Mouse (Mus musculus): ENCODE data around the gene Ifit2. TPM values are rescaled to one million over a fixed set of nuclear protein-coding genes. Genes with fewer than 3 reads are reported as not detected.

Gene Ifit2
- polyA plus RNA-seq, 1 experiment from 2014 or later, result 12.0 TPM

DNA sequence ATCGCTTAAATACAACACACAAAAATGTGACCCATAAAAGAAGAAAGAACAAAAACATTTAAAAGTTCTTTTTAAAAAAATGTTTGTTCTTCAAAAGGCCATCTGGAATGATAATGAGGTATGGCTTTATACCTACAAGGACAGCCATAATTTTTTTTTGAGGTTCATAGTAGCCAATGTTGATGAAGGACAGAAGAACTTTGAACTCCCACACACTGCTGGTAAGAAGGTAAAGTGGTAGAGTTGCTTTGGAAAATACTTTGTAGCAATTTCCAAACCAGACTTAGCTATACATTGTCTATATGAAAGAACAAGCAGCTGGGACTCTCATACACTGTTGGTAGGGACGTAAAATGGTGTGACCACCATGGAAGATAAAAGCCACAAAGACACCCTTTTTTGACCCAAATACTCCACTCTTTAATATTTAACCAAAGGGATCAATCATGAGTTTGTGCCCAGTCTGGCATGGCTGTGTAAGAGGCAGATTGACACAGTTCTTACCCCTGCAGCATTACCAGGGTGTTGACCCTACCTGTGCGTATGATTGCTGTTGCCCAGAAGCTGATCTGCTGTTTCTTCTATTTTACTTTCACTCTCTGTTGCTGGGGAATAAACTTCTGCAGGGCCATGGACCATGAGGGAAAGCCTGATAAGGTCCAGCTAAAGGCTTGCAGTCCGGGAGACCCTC lies 18.3 kb upstream of the Ifit2 start:
- H3K9me3 ChIP-seq (replicated peaks; ENCODE audit: low read length), result no peaks in the 10 kb centered on the region
- TF ChIP-seq CTCF (IDR thresholded peaks at IDR 0.05; ENCODE audit: low read depth), result no peak
- H3K27ac ChIP-seq, result no peak overlapping the region
- H3K4me1 ChIP-seq (replicated peaks; ENCODE audit: insufficient read depth, low read length), result no peaks in the 10 kb centered on the region
- WGBS, result 85% methylated on average over 4 of the region's 4 CpGs
- H3K4me3 ChIP-seq (replicated peaks; ENCODE audit: low read depth, low read length), result no peak overlapping the region
- no peak overlapping the region for H3K4me2 ChIP-seq (ENCODE audit: low read length)
- no peak for DNase-seq (ENCODE audit: low spot score)
- ATAC-seq (replicated peaks; ENCODE audit: low FRiP score, low read depth), result no peak
- no peaks in the 10 kb centered on the region for H3K36me3 ChIP-seq (ENCODE audit: insufficient read depth, low read length)
- no peaks in the 10 kb centered on the region for H3K27me3 ChIP-seq (ENCODE audit: insufficient read depth, low read length)
- no peak overlapping the region for H3K9ac ChIP-seq (ENCODE audit: low read depth, low read length)

- H3K27ac ChIP-seq, result no peak overlapping the region
- TF ChIP-seq CTCF (IDR thresholded peaks at IDR 0.05; ENCODE audit: low read depth), result no peak
- no peaks in the 10 kb centered on the region for H3K27me3 ChIP-seq (ENCODE audit: insufficient read depth, low read length)
- WGBS, result 72% methylated on average over 1 of the region's 1 CpGs
- H3K36me3 ChIP-seq (ENCODE audit: insufficient read depth, low read length), result no peaks in the 10 kb centered on the region
- H3K9ac ChIP-seq (ENCODE audit: low read depth, low read length), result no peak overlapping the region
- DNase-seq (ENCODE audit: low spot score), result no peak
- no peaks in the 10 kb centered on the region for H3K4me1 ChIP-seq (replicated peaks; ENCODE audit: insufficient read depth, low read length)
- H3K4me3 ChIP-seq (replicated peaks; ENCODE audit: low read depth, low read length), result no peak overlapping the region
- H3K9me3 ChIP-seq (replicated peaks; ENCODE audit: low read length), result no peaks in the 10 kb centered on the region
- ATAC-seq (replicated peaks; ENCODE audit: low FRiP score, low read depth), result no peak
- no peak overlapping the region for H3K4me2 ChIP-seq (ENCODE audit: low read length)
Observed at GRCm38 (mm10) chr19:34539422-34539821, 11.1 kb upstream of the Ifit2 start.

GRCm38 (mm10) chr19:34546211-34546610 lies 4.3 kb upstream of the Ifit2 start:
- Histone ChIP-seq H3K4me2 (ENCODE audit: low read length) (no peak overlapping the region), H3K9ac (ENCODE audit: low read depth, low read length) (no peak overlapping the region), H3K27ac (no peak overlapping the region), H3K4me3 (replicated peaks; ENCODE audit: low read depth, low read length) (no peak overlapping the region), H3K4me1 (replicated peaks; ENCODE audit: insufficient read depth, low read length) (no peaks in the 10 kb centered on the region), H3K9me3 (replicated peaks; ENCODE audit: low read length) (no peaks in the 10 kb centered on the region), H3K27me3 (ENCODE audit: insufficient read depth, low read length) (no peaks in the 10 kb centered on the region), H3K36me3 (ENCODE audit: insufficient read depth, low read length) (no peaks in the 10 kb centered on the region)
- ATAC-seq (replicated peaks; ENCODE audit: low FRiP score, low read depth) (no peak), DNase-seq (ENCODE audit: low spot score) (no peak)
- 89% methylated on average over 4 of the region's 4 CpGs for WGBS
- no peak for TF ChIP-seq CTCF (IDR thresholded peaks at IDR 0.05; ENCODE audit: low read depth)

DNA sequence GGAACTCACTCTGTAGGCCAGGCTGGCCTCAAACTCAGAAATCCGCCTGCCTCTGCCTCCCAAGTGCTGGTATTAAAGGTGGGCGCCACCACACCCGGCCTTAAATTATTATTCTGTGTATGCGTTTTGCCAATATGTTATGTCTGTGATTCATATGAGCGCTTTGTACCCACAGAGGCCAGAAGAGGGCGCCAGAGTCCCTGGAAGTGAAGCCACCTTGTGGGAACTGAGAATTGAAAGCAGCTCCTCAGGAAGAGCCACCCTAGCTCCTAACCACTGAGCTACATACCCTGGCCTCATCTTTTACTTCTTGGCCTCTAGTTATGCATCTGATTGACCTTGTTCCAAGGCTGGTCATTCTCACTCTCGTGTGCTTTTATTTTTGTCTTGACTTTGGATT lies 2.5 kb upstream of the Ifit2 start:
- H3K4me3 ChIP-seq (replicated peaks; ENCODE audit: low read depth, low read length), result no peak overlapping the region
- 29% methylated on average over 7 of the region's 7 CpGs for WGBS

GRCm38 (mm10) chr19:34550205-34550533 lies 325 bp upstream of the Ifit2 start:
- ATAC-seq (replicated peaks; ENCODE audit: low FRiP score, low read depth) (no peak), DNase-seq (ENCODE audit: low spot score) (no peak)
- Histone ChIP-seq H3K9me3 (replicated peaks; ENCODE audit: low read length) (no peaks in the 10 kb centered on the region), H3K36me3 (ENCODE audit: insufficient read depth, low read length) (no peaks in the 10 kb centered on the region), H3K4me2 (ENCODE audit: low read length) (peak overlapping the region; percentile 71), H3K27me3 (ENCODE audit: insufficient read depth, low read length) (no peaks in the 10 kb centered on the region), H3K9ac (ENCODE audit: low read depth, low read length) (0 out of 2 replicates have a peak overlapping the region, but pooled peaks have one; percentile 28), H3K27ac (0 out of 2 replicates have a peak overlapping the region, but pooled peaks have one; percentile 51), H3K4me3 (replicated peaks; ENCODE audit: low read depth, low read length) (peak overlapping the region; percentile 49; the same call in 1 of the 2 replicates), H3K4me1 (replicated peaks; ENCODE audit: insufficient read depth, low read length) (peaks cover 7% of the 10 kb centered on the region; the same call in 1 of the 2 replicates)
- no peak for TF ChIP-seq CTCF (IDR thresholded peaks at IDR 0.05; ENCODE audit: low read depth)
- WGBS, result 31% methylated on average over 4 of the region's 4 CpGs

More for the DNA sequence above, 2.5 kb upstream of the Ifit2 start:
- no peak overlapping the region for H3K9ac ChIP-seq (ENCODE audit: low read depth, low read length)
- no peaks in the 10 kb centered on the region for H3K9me3 ChIP-seq (replicated peaks; ENCODE audit: low read length)
- DNase-seq (ENCODE audit: low spot score) (peak; percentile 84), ATAC-seq (replicated peaks; ENCODE audit: low FRiP score, low read depth) (no peak)
- no peak overlapping the region for H3K27ac ChIP-seq
- no peaks in the 10 kb centered on the region for H3K36me3 ChIP-seq (ENCODE audit: insufficient read depth, low read length)
- no peak overlapping the region for H3K4me2 ChIP-seq (ENCODE audit: low read length)
- H3K4me1 ChIP-seq (replicated peaks; ENCODE audit: insufficient read depth, low read length), result peaks cover under 1% of the 10 kb centered on the region; the same call in 1 of the 2 replicates
- H3K27me3 ChIP-seq (ENCODE audit: insufficient read depth, low read length), result no peaks in the 10 kb centered on the region
- TF ChIP-seq CTCF (IDR thresholded peaks at IDR 0.05; ENCODE audit: low read depth), result peak; percentile 94

DNA sequence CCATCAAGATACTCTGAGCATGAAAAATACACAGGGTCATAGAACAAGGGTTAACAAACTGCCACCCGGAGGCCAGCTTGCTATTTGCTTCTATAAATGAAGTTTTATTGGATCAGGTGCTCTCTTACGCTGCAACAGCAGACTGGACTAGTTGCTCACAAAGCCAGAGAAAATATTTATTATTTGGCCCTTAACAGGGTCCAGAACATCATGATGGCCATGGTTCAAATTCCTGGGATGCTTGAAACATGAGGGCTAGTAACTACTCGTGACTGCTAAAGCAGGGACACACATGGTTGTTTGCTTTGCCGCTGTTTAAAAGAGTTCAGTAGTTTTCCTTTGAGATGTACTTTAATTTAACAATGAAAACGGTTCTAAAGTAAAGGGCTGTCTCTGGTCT lies 1.5 kb downstream of the Ifit2 start:
- Histone ChIP-seq H3K27ac (peak overlapping the region; percentile 75), H3K4me3 (replicated peaks; ENCODE audit: low read depth, low read length) (no peak overlapping the region), H3K27me3 (ENCODE audit: insufficient read depth, low read length) (no peaks in the 10 kb centered on the region), H3K9ac (ENCODE audit: low read depth, low read length) (0 out of 2 replicates have a peak overlapping the region, but pooled peaks have one; percentile 14), H3K4me2 (ENCODE audit: low read length) (peak overlapping the region; percentile 43), H3K36me3 (ENCODE audit: insufficient read depth, low read length) (no peaks in the 10 kb centered on the region), H3K9me3 (replicated peaks; ENCODE audit: low read length) (no peaks in the 10 kb centered on the region), H3K4me1 (replicated peaks; ENCODE audit: insufficient read depth, low read length) (peaks cover 7% of the 10 kb centered on the region; the same call in 1 of the 2 replicates)
- 32% methylated on average over 5 of the region's 5 CpGs for WGBS
- DNase-seq (ENCODE audit: low spot score) (peak; percentile 85), ATAC-seq (replicated peaks; ENCODE audit: low FRiP score, low read depth) (no peak)
- no peak for TF ChIP-seq CTCF (IDR thresholded peaks at IDR 0.05; ENCODE audit: low read depth)

Measured in kidney, postnatal 0 days (tissue).